Mouse (Mus musculus): ENCODE measurements around the gene Ebpl.
"Not testable (repeated sequence)": the region's sequence is repeated elsewhere in the genome, so short reads cannot be mapped to it uniquely, and the experiment has no call there.

Gene Ebpl

GRCm38 (mm10) chr14:61327618-61328450 lies 32.4 kb downstream of the Ebpl start:
- DNase-seq (ENCODE audit: low spot score): no peak

- DNase-seq (ENCODE audit: low spot score): not testable (repeated sequence)
Observed at GRCm38 (mm10) chr14:61327007-61327406, 33.2 kb downstream of the Ebpl start.

GRCm38 (mm10) chr14:61322740-61323139 lies 37.5 kb downstream of the Ebpl start:
- DNase-seq (ENCODE audit: low spot score): no peak

GRCm38 (mm10) chr14:61321200-61321599 lies 39.0 kb downstream of the Ebpl start:
- no peak for DNase-seq (ENCODE audit: low spot score)

- DNase-seq (ENCODE audit: low spot score): no peak
Observed at GRCm38 (mm10) chr14:61320765-61321164, 39.5 kb downstream of the Ebpl start.

GRCm38 (mm10) chr14:61316861-61317260 lies 43.4 kb downstream of the Ebpl start:
- no peak for DNase-seq (ENCODE audit: low spot score)

GRCm38 (mm10) chr14:61310963-61311362 lies 49.3 kb downstream of the Ebpl start:
- no peak for DNase-seq (ENCODE audit: low spot score)

GRCm38 (mm10) chr14:61310036-61310772 lies 50.0 kb downstream of the Ebpl start:
- no peak for DNase-seq (ENCODE audit: low spot score)

- no peak for DNase-seq (ENCODE audit: low spot score)
Observed at GRCm38 (mm10) chr14:61309593-61309992, 50.6 kb downstream of the Ebpl start, which contains the start of gene Arl11. Gene Arl11, plus strand, starts transcription at chr14:61309753.

GRCm38 (mm10) chr14:61303969-61304609 lies 56.1 kb downstream of the Ebpl start:
- DNase-seq (ENCODE audit: low spot score): no peak

- DNase-seq (ENCODE audit: low spot score): no peak
Observed at GRCm38 (mm10) chr14:61302428-61302827, 57.8 kb downstream of the Ebpl start.

- no peak for DNase-seq (ENCODE audit: low spot score)
Observed at GRCm38 (mm10) chr14:61301323-61301722, 58.9 kb downstream of the Ebpl start.

- no peak for DNase-seq (ENCODE audit: low spot score)
Observed at GRCm38 (mm10) chr14:61299810-61300209, 60.4 kb downstream of the Ebpl start.

- DNase-seq (ENCODE audit: low spot score): no peak
Observed at GRCm38 (mm10) chr14:61294738-61295079, 65.5 kb downstream of the Ebpl start.

- peak; percentile 18 for DNase-seq (ENCODE audit: low spot score)
Observed at GRCm38 (mm10) chr14:61293884-61294737, 66.1 kb downstream of the Ebpl start.

GRCm38 (mm10) chr14:61290664-61291063 lies 69.6 kb downstream of the Ebpl start:
- peak; percentile 28 for DNase-seq (ENCODE audit: low spot score)

- DNase-seq (ENCODE audit: low spot score): no peak
Observed at GRCm38 (mm10) chr14:61288606-61289286, 71.5 kb downstream of the Ebpl start.
